Mouse (Mus musculus): ENCODE results near the gene Runx1.

Runx1 gene

GRCm38 (mm10) chr16:92792905-92793304, 33.0 kb downstream of the Runx1 start:
- no peak for DNase-seq

- no peak for DNase-seq
Measured at GRCm38 (mm10) chr16:92790601-92791000, 35.3 kb downstream of the Runx1 start.

GRCm38 (mm10) chr16:92789840-92790239, 36.1 kb downstream of the Runx1 start:
- DNase-seq = no peak

- DNase-seq = no peak
Measured at GRCm38 (mm10) chr16:92788446-92788845, 37.5 kb downstream of the Runx1 start.

- DNase-seq = peak; percentile 32 to 36
Measured at GRCm38 (mm10) chr16:92786883-92787321, 39.0 kb downstream of the Runx1 start.

- no peak for DNase-seq
Measured at GRCm38 (mm10) chr16:92786276-92786882, 39.6 kb downstream of the Runx1 start.

GRCm38 (mm10) chr16:92783651-92784131, 42.3 kb downstream of the Runx1 start:
- no peak for DNase-seq

GRCm38 (mm10) chr16:92782408-92782807, 43.5 kb downstream of the Runx1 start:
- DNase-seq = no peak

- DNase-seq = no peak
Measured at GRCm38 (mm10) chr16:92779896-92780435, 46.0 kb downstream of the Runx1 start.

- no peak for DNase-seq
Measured at GRCm38 (mm10) chr16:92779175-92779574, 46.8 kb downstream of the Runx1 start.

GRCm38 (mm10) chr16:92778096-92778780, 47.7 kb downstream of the Runx1 start:
- DNase-seq = no peak

GRCm38 (mm10) chr16:92767862-92768261, 58.1 kb downstream of the Runx1 start:
- DNase-seq = no peak

GRCm38 (mm10) chr16:92767423-92767822, 58.5 kb downstream of the Runx1 start:
- no peak for DNase-seq

GRCm38 (mm10) chr16:92764741-92765396, 61.1 kb downstream of the Runx1 start:
- DNase-seq = no peak

GRCm38 (mm10) chr16:92763666-92764065, 62.3 kb downstream of the Runx1 start:
- no peak for DNase-seq

GRCm38 (mm10) chr16:92761968-92762521, 63.9 kb downstream of the Runx1 start:
- DNase-seq = no peak

- no peak for DNase-seq
Measured at GRCm38 (mm10) chr16:92760091-92760490, 65.9 kb downstream of the Runx1 start.

GRCm38 (mm10) chr16:92757564-92757963, 68.4 kb downstream of the Runx1 start:
- DNase-seq = no peak

GRCm38 (mm10) chr16:92753944-92754343, 72.0 kb downstream of the Runx1 start:
- DNase-seq = no peak

GRCm38 (mm10) chr16:92753139-92753538, 72.8 kb downstream of the Runx1 start:
- no peak for DNase-seq

- no peak for DNase-seq
Measured at GRCm38 (mm10) chr16:92748272-92748671, 77.7 kb downstream of the Runx1 start.

GRCm38 (mm10) chr16:92747062-92747461, 78.9 kb downstream of the Runx1 start:
- DNase-seq = no peak

- no peak for DNase-seq
Measured at GRCm38 (mm10) chr16:92745239-92745638, 80.7 kb downstream of the Runx1 start.

Measured in B cell, adult 2 months (primary cell).